Mouse (Mus musculus) layer of hippocampus, adult 9-10 months (tissue): ENCODE results near the gene Synj1.

ENCODE experiments used
- DNase-seq: peaks from one replicate; pipeline ENCODE4 v3.0.0; 2022; ENCODE audit warnings: low spot score

The Synj1 gene

GRCm38 (mm10) chr16:91009942-91010529, 1.1 kb downstream of the Synj1 start:
- no peak for DNase-seq

GRCm38 (mm10) chr16:91004915-91005538, 6.1 kb downstream of the Synj1 start:
- DNase-seq: no peak

- DNase-seq: no peak
These were observed 10.0 kb downstream of the Synj1 start for GRCm38 (mm10) chr16:91001098-91001497.

GRCm38 (mm10) chr16:90999827-91000226, 11.3 kb downstream of the Synj1 start:
- DNase-seq: no peak

GRCm38 (mm10) chr16:90997822-90998221, 13.3 kb downstream of the Synj1 start:
- DNase-seq: no peak

GRCm38 (mm10) chr16:90996327-90997243, 14.5 kb downstream of the Synj1 start:
- no peak for DNase-seq

DNA sequence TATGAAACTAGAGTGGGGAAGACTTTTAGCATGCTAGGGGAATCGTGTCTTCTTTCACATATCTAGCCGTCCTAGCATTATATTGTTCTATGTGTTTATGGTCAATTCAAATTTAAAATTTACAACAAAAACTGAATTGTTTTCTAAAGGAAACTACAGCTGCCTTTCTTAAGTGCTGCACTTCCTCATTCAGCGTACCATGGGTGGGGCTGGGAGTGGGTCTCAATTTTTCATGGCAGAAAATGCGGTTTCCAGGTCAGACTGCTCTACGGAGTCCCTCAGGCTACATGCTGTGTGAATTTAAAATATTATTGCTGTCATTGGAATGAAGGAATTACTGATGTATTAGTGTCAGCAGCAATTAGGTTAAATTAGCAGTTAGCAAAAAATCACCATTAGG, 15.6 kb downstream of the Synj1 start:
- DNase-seq: no peak

DNA sequence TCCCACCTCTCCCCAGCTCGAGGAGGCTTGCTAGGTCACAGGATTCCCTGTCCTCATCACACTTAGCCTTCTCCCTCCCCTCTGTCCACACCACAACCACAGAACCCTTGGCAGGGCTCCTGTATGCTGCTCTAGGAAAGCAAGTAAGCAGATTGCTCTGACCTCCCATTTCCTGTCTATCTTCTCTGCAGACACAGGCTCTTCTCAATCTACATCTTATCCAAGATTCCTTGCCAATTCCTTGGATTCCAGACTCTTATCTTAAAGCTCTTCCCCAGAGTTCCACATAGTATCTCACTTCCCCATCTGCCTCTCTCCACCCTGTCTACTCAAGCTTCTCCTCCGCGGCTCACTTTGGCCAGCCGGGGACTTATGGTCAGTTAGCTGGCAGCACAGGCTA, 16.1 kb downstream of the Synj1 start:
- no peak for DNase-seq

- no peak for DNase-seq
These were observed 21.9 kb downstream of the Synj1 start for GRCm38 (mm10) chr16:90989162-90989561.

GRCm38 (mm10) chr16:90988665-90989064, 22.4 kb downstream of the Synj1 start:
- DNase-seq: no peak

GRCm38 (mm10) chr16:90988039-90988438, 23.1 kb downstream of the Synj1 start:
- no peak for DNase-seq

- no peak for DNase-seq
These were observed 40.1 kb downstream of the Synj1 start for GRCm38 (mm10) chr16:90971004-90971403.

DNA sequence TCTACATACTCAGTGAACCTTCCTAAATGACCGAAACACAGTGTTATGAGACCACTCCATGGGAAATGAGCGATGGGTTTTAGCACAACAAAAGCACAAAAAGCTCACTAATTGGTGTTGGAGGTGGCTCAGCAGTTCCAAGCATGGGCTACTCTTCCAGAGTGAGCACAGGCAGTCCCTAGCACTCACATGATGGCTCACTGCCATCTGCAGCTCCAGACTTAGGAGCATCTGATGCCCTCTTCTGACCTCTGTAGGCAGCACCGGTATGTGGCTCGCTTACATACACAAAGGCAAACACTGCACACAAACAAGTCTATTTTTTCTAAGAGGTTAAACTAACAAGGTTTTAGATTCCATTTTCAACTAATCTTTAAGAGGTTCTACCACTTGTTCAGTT, 44.9 kb downstream of the Synj1 start:
- DNase-seq: no peak

DNA sequence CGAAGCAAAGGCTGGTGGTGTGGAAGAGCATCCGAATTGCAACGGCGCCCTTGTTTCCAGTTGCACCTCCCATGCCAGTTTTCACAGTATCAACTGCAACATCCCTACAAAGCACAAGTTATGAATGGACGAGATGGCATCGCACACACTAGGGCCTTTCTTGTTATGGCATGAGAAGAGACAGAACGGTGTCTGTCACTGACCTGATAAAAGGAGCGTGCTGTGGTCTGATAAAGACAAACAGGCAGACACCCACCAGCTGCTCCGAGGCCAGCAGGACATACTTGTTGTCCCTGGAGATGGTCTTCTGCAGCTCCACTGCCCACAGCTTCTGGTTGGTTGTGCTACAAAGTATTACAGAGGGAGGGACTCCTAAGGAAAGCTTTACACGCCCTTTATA, 46.8 kb downstream of the Synj1 start:
- no peak for DNase-seq

DNA sequence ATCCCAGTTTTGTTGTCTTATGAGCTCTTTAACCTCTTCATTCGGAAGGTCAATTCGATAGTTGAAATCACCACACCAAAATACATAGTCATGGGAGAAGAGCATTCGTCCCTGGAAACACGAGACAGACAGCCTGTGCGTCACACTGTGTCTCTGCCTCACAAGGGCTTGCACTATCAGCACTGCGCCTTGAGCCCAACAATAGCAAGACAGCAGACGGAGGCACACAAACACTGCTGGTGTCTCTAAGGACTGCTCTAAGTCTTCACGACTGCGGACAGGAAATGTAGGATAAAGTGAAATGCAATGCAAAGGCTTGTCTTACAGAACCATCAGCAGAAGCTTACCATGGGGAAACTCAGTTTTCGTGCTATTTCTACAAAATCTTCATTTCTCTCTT, 47.2 kb downstream of the Synj1 start:
- no peak for DNase-seq

- no peak for DNase-seq
These were observed 47.9 kb downstream of the Synj1 start for GRCm38 (mm10) chr16:90963231-90963630.

GRCm38 (mm10) chr16:90958301-90959085, 52.6 kb downstream of the Synj1 start:
- DNase-seq: peak; percentile 58

GRCm38 (mm10) chr16:90955494-90955893, 55.6 kb downstream of the Synj1 start:
- DNase-seq: no peak

- no peak for DNase-seq
These were observed 57.3 kb downstream of the Synj1 start for GRCm38 (mm10) chr16:90953770-90954169.

GRCm38 (mm10) chr16:90953147-90953546, 58.0 kb downstream of the Synj1 start:
- no peak for DNase-seq

DNA sequence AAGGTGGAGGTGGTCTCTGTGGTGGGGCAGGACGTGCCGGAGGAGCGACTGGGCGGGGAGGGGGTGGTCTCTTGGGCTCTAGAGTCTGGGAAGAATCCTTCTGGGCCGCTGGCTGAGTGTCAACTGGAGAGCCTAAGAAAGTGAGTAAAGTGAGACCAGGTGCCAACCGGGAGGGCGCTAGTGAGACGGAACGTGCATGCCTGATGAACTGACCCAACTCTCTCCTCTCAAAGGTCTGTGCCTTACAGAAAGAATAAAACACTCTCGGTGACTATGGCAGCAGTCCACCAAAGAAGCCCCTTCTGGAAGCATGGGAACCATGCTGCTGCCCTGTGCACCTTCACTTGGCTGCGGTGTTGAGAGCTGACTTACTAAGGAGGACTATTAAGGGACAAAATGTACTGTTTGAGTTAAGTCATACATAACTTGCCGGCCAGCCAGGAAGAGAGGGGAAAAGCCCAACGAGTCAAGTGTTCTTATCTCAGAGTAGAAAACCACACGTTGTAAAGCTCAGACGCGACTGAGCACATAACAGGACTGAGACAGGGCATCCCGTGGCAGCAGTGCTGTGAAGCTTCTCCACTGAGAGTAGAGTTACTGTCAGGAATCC, 60.6 kb downstream of the Synj1 start:
- DNase-seq: no peak

DNA sequence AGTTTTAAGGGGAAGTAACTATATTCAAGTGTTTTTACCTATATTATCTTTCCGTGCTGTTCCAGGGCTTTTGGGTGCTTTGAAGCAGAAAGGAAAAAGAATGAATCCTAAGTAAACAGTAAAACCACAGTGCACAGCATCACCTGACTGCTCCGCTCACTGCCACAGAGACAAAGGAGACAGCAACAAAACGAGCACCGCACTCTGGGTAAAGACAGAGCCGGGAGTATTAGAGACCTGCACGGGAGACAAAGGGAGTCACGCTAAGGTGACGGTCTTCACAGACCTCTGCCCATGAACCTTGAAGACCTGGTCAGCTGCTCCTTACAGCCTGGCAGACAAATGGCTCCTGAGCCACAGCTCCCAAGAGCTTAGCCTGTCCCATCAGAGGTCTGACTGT, 64.1 kb downstream of the Synj1 start:
- DNase-seq: no peak
